Mouse (Mus musculus) thymus, adult 2 months (tissue): Measurements from ENCODE around the gene Camsap1.

ENCODE experiments used
- CTCF ChIP-seq: fragments of 200-500 bp; IDR thresholded peaks from 2 replicates; pipeline ENCODE4 v1.5.1; 2012; ENCODE audit warnings: mild to moderate bottlenecking, control low read depth, low read length, moderate library complexity, borderline replicate concordance; ENCODE audit not compliant: control insufficient read depth, poor library complexity, insufficient read depth; ENCODE audit errors: extremely low read depth
- POLR2A ChIP-seq: fragments of 200-500 bp; IDR thresholded peaks from 2 replicates; pipeline ENCODE4 v1.6.1; 2012; ENCODE audit warnings: mild to moderate bottlenecking, low read length, control low read depth, moderate library complexity; ENCODE audit not compliant: control insufficient read depth, poor library complexity, insufficient read depth; ENCODE audit errors: extremely low read depth

DNA sequence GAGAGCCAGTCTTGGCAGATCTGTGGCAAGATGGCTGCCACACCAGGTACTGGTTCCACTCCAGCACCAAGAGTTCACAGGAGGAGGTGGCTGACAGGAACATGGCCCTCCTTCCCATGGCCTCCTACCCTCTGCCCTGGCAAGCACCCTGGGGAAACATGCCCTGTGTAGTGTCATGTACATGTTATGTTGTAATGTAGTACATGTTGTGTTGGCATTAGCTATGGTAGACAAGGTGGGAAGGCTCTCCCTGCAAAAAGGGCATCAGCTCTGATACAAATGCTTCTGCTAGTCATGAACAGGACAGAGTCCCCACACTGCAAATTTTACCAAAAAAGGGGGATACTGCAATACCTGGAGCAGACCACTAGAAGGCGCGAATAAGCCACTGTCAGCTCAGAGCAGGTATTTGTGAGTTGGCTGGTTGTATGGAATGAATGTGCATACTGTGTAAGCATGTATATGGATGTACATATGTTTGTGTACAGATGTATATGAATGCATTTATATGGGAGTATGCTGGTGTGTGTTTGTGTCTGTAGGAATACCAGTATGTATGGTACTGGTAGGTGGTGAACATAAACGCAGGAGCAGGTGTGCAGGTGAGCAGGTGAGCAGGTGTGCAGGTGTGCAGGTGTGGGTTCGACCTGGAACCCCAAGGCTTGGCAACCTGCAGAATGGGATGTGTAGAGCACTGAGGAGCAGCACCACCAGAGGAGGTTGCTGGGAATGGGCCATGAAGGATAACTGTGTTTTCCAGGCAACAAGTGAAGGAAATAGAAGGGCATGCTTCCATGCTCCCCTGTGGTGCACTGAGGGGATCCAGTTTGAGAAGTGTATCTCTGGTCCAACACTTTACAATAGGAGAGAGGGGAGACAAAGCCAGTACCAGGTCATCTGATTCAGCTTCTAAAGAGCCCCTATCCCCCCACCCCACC, 41.3 kb upstream of the Camsap1 start:
- no peak for TF ChIP-seq POLR2A
- TF ChIP-seq CTCF: no peak
